Mouse (Mus musculus) kidney, adult 8-10 months (tissue): ENCODE measurements around the gene Olfr214.
A peak's percentile ranks its signal among the peaks of the same experiment; 100 is the strongest.
"Not testable (repeated sequence)": the region's sequence is repeated elsewhere in the genome, so short reads cannot be mapped to it uniquely, and the experiment has no call there.

ENCODE experiments used
- DNase-seq, 2 experiments: peaks; one replicate each; pipeline ENCODE4 v3.0.0; 2022

Olfr214 gene

DNA sequence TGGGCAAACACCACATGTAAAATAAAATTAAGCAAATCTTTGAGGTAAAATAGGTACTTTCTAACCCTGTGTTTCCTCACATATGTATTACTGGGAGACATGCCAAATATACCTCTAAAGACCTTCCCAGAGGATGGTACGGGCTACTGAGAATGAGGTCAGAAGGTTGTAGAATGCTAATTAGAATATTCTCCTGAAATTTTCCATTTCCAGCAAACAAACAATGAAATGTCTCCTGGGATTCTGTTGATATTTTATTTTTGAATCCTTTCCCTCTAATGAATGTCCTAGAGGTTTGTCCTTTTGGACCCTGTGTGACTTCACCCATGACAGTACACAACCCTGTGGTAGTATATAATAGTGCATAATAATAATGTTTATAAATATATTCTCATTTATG lies at the start of gene Olfr214:
Gene Olfr214 (plus strand): TSS at position 301 of the 400 bp plus-strand sequence.
- no peak for DNase-seq

DNA sequence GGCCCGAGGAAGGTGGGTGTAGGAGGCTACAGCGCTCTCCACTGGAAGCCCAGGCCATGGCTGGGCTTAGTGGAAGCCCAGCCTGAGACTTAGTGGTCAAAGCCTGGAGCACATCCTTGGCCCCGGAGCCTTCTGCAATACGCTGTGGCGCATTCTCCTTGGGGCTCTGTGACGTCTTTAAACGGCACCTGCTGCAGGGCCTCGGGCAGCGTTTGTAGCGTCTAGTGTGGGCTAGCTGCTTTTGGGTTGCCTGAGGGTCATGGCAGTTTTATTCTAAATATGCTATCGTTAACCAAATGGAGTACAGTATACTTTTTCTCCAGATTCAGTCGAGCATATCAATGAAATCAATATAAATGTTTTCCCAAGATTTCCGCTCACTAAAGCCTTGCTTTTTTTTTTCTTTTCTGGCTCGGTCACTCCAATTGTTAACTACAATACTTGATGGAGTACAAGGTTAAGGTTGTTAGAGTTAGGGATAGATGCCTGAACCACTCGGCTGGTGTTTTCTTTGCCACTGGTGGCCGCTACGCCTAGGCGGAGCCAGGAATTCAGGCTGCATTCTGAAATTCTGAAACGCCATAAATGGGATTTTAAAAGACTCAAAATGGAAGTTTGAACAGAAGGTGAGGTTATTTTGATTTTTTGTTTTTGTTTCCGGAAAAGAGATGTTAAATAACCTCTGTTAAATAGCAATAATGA lies 47.6 kb upstream of the Olfr214 start, which contains the start of gene Olfr212:
Gene Olfr212 (plus strand): TSS at position 215 of the 702 bp plus-strand sequence.
- DNase-seq, result not testable (repeated sequence)

DNA sequence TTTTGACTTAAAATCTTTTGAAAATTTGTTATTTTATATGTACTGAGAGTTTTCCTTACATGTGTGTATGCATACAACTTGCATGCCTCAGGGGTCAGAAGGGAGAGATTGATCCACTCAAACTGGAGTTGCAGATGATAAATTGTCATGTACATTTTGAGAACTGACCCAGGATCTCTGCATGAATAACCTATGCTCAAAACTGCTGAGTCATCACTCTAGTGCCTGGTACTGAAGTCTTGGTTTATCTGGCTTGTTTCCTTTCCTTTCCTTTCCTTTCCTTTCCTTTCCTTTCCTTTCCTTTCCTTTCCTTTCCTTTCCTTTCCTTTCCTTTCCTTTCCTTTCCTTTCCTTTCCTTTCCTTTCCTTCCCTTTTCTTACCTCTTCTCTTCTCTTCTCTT lies 39.2 kb upstream of the Olfr214 start:
- DNase-seq, result no peak

DNA sequence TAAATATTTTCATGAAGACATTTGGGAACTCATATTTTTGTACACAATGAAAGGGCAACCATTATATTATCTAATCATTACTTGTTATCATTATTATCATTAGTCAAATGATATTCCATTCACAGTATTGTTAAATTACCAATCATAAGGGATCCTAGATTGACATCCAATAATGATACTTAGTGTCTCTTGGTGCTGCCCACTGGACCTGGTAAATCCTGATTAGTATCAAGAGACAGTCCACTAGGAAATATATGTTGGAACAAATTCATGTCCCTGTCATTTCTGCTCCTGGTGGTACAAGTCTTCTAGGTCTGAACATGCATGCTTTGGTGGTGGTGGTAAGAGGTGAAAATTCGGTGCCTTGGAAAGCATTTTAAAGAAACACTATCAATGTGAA lies 15.9 kb upstream of the Olfr214 start, which contains the start of gene Olfr213:
Gene Olfr213 (plus strand): TSS at position 301 of the 400 bp plus-strand sequence.
- no peak for DNase-seq

DNA sequence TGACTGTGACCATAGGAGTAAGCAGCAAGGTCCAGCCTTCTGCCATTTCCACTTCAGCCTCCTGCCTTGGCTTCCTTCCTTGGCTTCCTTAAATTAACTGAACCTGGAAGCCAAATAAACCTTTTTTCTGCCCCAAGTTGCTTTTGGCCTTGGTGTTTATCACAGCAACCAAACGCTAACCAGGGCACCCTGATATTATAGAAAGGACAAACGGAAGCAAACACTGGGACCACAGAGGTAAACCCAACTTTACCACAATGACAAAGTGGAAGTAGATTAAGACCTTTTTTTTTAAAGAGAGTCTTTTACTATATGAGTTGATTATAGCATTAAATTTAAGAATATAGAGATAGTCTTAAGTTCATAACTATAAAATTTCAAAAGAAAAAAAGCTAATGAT lies 11.5 kb upstream of the Olfr214 start:
- no peak for DNase-seq

DNA sequence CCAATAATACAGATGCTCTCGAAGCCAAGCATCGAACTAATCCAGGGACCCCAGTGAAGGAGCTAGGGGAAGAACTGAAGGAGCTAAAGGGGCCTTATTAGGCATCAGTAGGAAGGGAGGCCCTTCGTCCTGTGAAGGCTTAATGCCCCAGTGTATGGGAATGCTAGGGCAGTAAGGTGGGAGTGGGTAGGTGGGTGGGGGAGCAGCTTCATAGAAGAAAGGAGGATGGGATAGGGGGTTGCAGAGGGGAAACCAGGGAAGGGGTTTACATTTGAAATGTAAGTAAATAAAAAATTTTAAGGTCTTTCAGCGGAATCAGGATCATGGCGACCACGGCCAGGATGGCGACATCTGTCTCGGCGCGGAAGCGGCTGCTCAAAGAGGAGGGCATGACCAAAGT lies 3.2 kb upstream of the Olfr214 start, which contains the start of gene Gm5580:
Gene Gm5580 (plus strand): TSS at position 301 of the 400 bp plus-strand sequence.
- DNase-seq, result not testable (repeated sequence)

DNA sequence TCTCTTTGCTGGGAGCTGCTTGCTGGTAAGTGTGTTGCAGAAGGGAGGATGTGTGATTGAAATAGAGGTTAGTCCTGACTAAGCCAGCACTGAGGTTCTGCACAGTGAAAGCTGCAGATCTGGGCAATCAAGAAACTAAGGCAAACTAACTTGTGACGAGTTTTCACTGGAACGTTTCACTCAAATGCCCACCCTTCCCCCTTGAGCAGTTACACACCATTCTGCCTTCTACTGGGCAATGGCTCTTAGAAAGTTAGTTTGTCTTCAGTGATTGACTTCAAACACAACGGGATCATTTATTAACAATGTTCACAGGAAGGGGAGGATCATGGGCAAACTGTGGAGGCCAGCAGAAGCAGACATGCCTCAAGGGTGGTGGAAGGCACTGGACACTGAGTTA lies 917 bp downstream of the Olfr214 start:
- no peak for DNase-seq

DNA sequence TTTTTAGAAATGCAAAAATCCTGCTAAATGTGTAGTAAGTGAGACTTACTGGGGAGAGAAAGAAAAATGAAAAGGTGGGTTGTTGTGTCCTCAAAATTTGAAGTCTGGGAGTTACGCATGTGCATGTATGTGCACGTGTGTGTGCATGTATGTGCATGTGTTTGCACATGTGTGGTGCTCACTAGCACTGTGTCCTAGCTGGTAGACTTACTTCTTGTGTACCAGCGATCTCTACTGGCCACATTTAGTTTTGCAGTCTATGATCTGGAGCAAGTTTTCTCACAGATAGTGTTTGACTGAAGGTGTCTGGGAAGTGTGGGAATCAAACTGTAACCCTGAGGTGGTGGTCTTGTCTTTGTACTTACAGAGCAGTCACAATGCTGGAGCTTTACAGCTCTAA lies 15.8 kb downstream of the Olfr214 start:
- DNase-seq, result peak; percentile 30 to 56

DNA sequence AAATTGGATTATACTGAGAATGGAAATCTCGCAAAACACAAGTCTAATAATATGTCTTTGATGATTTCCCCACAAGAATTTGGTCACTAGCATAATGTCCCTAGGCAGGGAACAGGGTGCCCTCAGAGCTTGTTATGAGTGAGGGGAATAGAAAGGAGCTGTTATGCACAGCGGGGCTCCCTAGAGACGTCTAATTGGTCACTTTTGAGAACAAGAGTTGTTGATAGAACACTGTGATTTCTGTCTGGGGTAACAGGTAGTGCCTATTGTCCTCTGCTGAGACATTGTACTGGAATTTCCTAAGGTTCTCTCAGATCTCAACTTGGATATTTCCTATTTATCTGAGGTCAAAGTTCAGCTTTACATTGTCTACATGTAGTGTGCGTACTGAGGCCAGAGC lies 30.1 kb downstream of the Olfr214 start, which contains the start of gene Olfr215:
Gene Olfr215 (minus strand): TSS at position 101 of the 400 bp plus-strand sequence.
- no peak for DNase-seq

DNA sequence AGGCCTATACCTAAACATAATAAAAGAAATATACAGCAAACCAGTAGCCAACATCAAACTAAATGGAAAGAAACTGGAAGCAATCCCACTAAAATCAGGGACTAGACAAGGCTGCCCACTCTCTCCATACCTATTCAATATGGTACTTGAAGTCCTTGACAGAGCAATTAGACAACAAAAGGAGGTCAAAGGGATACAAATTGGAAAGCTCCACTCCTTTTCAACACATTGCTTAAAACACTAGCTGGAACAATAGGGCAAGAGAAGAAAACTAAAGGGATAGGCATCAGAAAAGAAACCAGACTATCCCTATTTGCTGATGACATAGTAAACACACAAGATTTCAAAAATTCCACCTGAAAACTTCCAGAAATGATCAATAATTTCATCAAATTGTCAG lies 46.9 kb downstream of the Olfr214 start:
- not testable (repeated sequence) for DNase-seq

DNA sequence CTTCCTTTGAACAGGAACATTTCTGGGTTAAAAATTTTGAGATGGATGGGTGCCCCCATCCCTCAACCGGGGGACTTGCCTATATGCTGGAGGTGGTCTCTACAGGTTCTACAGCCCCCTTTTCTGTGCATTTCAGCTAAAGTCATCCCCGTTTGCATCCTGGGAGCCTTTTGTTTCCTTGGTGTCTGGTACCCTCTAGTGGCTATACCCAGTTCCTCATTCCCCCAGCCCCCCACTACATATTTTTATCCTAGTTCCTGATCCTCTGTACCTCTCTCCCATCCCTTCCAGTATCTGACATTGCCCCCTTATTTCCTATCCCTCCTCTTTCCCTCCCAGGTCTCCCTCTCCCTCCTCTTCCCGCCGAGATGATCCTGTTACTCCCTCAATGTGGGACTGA lies 53.2 kb downstream of the Olfr214 start:
- no peak for DNase-seq
